Mouse (Mus musculus): ENCODE measurements around the gene Zdhhc20.

DNA sequence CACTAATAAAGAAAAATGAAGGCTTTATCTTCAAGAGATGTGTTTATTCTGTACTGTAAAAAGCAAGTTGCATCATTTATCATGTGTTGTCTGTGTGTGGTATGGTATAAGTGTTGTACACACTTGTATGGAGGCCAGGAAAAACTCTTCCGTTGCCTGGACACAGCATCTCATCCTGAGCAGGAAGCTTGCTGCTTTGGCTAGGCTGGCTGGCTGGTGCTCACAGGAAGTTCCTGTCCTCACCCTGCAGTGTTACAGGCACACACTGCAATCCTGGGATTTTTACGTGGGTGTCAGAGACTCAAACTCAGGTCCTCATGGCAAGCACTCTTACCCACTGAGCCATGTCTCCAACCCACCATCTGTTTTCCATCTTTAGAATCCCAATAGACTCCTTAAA lies 26.9 kb downstream of the Zdhhc20 start:
- no peak for TF ChIP-seq CTCF (IDR thresholded peaks at IDR 0.05; ENCODE audit: low read depth, low read length)
- no peak for TF ChIP-seq TAL1 (conservative IDR thresholded peaks at IDR 0.05; ENCODE audit: low read depth, low read length)
- no peak for TF ChIP-seq GATA2 (IDR thresholded peaks at IDR 0.05; ENCODE audit: borderline replicate concordance, low read depth, low read length)
